Mouse (Mus musculus) neural tube, embryonic 12.5 days (tissue): ENCODE measurements around the gene Bmp10. TPM values are rescaled to one million over a fixed set of nuclear protein-coding genes. Genes with fewer than 3 reads are reported as not detected.
"Not testable (repeated sequence)": the region's sequence is repeated elsewhere in the genome, so short reads cannot be mapped to it uniquely, and the experiment has no call there.

Experiments used
- ATAC-seq: fragments of 200-750 bp; cut with Nextera tagmentation; 2 replicates; pipeline ENCODE4 v1.8.0; 2017; ENCODE audit warnings: low read depth, mild to moderate bottlenecking, moderate TSS enrichment, moderate library complexity; ENCODE audit not compliant: low FRiP score
- H3K27ac ChIP-seq: fragments of 300-500 bp; sonication (generic); 2 replicates; pipeline ENCODE4 v1.5.1; 2016
- H3K27me3 ChIP-seq: fragments of 300-500 bp; sonication (generic); replicated peaks from 2 replicates; pipeline ENCODE4 v1.6.1; 2016; ENCODE audit warnings: mild to moderate bottlenecking
- H3K36me3 ChIP-seq: fragments of 300-500 bp; sonication (generic); 2 replicates; pipeline ENCODE4 v1.6.1; 2016; ENCODE audit warnings: mild to moderate bottlenecking
- H3K4me1 ChIP-seq: fragments of 300-500 bp; sonication (generic); 2 replicates; pipeline ENCODE4 v1.6.1; 2016
- H3K4me2 ChIP-seq: fragments of 300-500 bp; sonication (generic); replicated peaks from 2 replicates; pipeline ENCODE4 v1.6.1; 2016; ENCODE audit warnings: mild to moderate bottlenecking
- H3K4me3 ChIP-seq: fragments of 300-500 bp; sonication (generic); 2 replicates; pipeline ENCODE4 v1.5.1; 2016
- H3K9ac ChIP-seq: fragments of 300-500 bp; sonication (generic); 2 replicates; pipeline ENCODE4 v1.6.1; 2016; ENCODE audit warnings: mild to moderate bottlenecking
- H3K9me3 ChIP-seq: fragments of 300-500 bp; sonication (generic); 2 replicates; pipeline ENCODE4 v1.6.1; 2016; ENCODE audit warnings: mild to moderate bottlenecking
- WGBS: fragments of 180-500 bp; shearing (Covaris S2); methylation state at CpG from one replicate; pipeline ENCODE4 v1.1.7; 2016; 5-methylcytosine and 5-hydroxymethylcytosine counted together
- polyA plus RNA-seq: library from polyadenylated mRNA; unstranded; fragments of >200 nt; fragmentation: Nextera tagmentation; extraction: Ambion mirVana; gene quantifications from 2 replicates; pipeline ENCODE4 v1.2.1, GENCODE M21; 2016

Gene Bmp10
- polyA plus RNA-seq, 1 experiment from 2014 or later: not detected

DNA sequence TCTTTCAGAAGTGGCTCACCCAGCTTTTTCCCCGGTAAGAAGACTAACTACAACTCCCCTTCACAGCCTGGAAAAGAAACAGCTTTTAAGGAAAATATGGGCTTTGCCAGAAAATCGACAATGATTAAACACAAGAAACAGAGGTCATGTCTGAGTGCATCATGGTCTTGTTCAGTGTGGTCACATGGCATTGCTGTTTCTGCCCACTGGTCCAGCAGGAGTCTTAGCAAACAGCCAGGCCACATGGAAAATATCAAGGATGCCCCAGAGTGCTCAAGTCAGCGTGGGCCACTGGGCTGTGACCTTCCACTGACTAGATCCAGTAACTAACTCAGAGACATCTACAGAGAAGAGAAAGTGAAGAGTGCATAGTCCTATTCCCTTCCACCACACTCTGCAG, 23.0 kb downstream of the Bmp10 start:
- H3K4me2 ChIP-seq: no peak overlapping the region
- H3K4me3 ChIP-seq: no peak overlapping the region
- no peaks in the 10 kb centered on the region for H3K4me1 ChIP-seq
- no peaks in the 10 kb centered on the region for H3K36me3 ChIP-seq
- no peaks in the 10 kb centered on the region for H3K27me3 ChIP-seq
- whole genome bisulfite sequencing: 79% methylated on average over 3 of the region's 3 CpGs
- no peaks in the 10 kb centered on the region for H3K9me3 ChIP-seq
- no peak for ATAC-seq
- no peak overlapping the region for H3K9ac ChIP-seq
- no peak overlapping the region for H3K27ac ChIP-seq

DNA sequence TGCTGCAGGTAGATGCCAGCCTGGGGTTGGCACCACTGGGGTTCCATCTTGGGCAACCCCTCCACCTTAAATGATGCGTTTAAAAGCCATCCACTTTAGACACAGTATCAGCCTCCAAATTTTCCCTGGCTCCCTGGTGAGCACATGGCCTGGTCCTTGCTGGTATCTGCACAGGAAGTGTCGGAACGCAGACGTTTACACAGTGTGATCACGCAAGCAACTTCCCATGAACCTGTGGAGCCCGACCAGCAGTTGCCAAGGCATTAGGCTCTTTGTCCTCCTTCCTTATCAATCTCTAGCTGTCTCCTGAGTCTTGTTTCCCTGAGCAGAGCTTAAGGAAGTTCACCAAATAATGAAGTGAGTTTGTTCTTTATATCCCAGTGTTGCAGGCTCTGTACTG, 26.7 kb downstream of the Bmp10 start:
- Histone ChIP-seq H3K36me3 (no peaks in the 10 kb centered on the region), H3K27me3 (no peaks in the 10 kb centered on the region), H3K9me3 (no peaks in the 10 kb centered on the region), H3K27ac (no peak overlapping the region), H3K4me2 (no peak overlapping the region), H3K4me3 (no peak overlapping the region), H3K4me1 (no peaks in the 10 kb centered on the region), H3K9ac (no peak overlapping the region)
- ATAC-seq: no peak
- WGBS: 80% methylated on average over 6 of the region's 6 CpGs

DNA sequence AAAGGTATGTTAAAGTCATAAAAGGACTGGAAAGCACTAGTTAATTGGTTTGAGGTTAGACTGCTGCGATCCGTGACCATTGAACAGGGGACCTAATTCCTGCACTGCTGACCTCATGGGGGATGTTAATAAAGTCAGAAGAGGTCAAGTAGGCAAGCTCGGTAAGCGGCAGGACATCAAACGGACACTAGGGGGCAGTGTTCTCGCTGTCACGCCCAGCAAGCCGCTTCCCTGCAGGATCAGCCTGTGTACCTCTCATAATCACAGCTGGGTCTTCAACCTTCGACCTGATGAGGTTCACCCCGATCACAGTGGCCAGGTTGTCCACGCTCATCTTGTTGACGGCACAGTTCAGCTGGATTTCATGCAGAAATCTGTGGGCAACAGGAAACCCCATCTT, 37.4 kb downstream of the Bmp10 start:
- Histone ChIP-seq H3K4me2 (peak overlapping the region; percentile 42), H3K9ac (no peak overlapping the region), H3K4me3 (no peak overlapping the region), H3K36me3 (no peaks in the 10 kb centered on the region), H3K4me1 (no peaks in the 10 kb centered on the region; the same call in 1 of the 2 replicates), H3K27me3 (no peaks in the 10 kb centered on the region), H3K27ac (no peak overlapping the region), H3K9me3 (no peaks in the 10 kb centered on the region)
- WGBS: 8% methylated on average over 12 of the region's 12 CpGs
- ATAC-seq: peak; percentile 17; the same call in 1 of the 2 replicates

DNA sequence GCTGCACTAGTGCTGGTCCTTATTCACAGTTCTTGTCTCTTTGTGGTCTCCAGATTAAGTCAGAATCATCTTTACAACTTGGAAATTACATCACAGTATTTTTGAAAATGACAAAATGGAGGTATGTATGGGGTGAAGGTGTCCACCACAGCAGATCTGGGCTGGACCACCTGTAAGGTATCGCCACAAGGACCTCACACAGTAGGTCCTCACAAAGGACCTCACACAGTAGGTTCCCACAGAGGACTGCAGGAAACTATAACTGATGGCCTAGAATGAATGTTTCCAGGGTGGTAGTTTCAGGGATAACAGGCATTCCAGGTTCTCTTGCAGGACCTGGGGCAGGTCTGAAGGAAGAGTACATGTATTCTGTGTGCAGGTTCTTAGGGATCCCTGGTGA, 38.6 kb downstream of the Bmp10 start:
- whole genome bisulfite sequencing: 94% methylated on average over 1 of the region's 1 CpGs
- H3K4me1 ChIP-seq: no peaks in the 10 kb centered on the region; the same call in 1 of the 2 replicates
- H3K4me3 ChIP-seq: no peak overlapping the region
- H3K9ac ChIP-seq: no peak overlapping the region
- H3K9me3 ChIP-seq: no peaks in the 10 kb centered on the region
- no peaks in the 10 kb centered on the region for H3K27me3 ChIP-seq
- H3K27ac ChIP-seq: no peak overlapping the region
- H3K4me2 ChIP-seq: no peak overlapping the region
- ATAC-seq: no peak
- H3K36me3 ChIP-seq: no peaks in the 10 kb centered on the region

DNA sequence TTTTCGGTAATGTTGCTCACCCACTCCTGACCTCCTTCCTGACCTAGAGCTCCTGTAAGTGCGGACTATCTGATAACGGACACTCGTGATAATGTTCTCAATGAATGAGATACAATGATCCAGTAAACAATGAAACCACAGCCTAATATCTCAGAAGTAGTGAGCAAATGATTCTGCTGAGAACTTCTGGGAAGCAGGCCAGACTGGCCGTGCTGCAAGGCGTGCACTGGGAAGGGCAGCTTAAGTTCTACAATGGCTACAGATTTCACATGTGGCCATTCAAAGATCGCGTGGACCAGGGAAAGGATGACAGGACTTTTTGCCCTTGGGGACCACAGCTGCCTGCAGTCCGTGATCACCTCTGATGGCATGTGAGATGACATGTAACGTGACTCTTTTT, 39.6 kb downstream of the Bmp10 start:
- no peak overlapping the region for H3K9ac ChIP-seq
- no peaks in the 10 kb centered on the region for H3K27me3 ChIP-seq
- no peak overlapping the region for H3K27ac ChIP-seq
- no peaks in the 10 kb centered on the region; the same call in 1 of the 2 replicates for H3K4me1 ChIP-seq
- no peak overlapping the region for H3K4me3 ChIP-seq
- WGBS: 94% methylated on average over 10 of the region's 10 CpGs
- H3K9me3 ChIP-seq: no peaks in the 10 kb centered on the region
- no peaks in the 10 kb centered on the region for H3K36me3 ChIP-seq
- ATAC-seq: no peak
- no peak overlapping the region for H3K4me2 ChIP-seq

DNA sequence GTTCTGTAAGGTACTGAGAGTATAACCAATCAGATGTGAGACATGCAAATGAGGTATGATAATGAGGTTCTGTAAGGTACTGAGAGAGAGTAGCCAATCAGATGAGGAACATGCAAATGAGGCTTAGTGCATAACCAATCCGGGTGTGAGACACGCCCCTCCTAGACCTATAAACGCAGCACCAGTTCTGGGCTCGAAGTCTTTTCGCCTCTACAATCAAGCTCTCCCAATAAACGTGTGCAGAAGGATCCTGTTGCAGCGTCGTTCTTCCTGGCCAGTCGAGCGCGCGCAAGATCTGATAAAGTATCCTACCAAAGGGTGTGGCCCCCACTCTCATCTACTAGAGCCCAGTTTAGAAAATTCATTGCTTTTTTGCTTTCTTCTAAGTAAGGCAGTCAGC, 41.3 kb downstream of the Bmp10 start:
- not testable (repeated sequence) for ATAC-seq, H3K4me3 ChIP-seq, H3K36me3 ChIP-seq, H3K9ac ChIP-seq, H3K9me3 ChIP-seq, H3K27me3 ChIP-seq, H3K27ac ChIP-seq, H3K4me2 ChIP-seq, H3K4me1 ChIP-seq
- 91% methylated on average over 12 of the region's 12 CpGs for WGBS

DNA sequence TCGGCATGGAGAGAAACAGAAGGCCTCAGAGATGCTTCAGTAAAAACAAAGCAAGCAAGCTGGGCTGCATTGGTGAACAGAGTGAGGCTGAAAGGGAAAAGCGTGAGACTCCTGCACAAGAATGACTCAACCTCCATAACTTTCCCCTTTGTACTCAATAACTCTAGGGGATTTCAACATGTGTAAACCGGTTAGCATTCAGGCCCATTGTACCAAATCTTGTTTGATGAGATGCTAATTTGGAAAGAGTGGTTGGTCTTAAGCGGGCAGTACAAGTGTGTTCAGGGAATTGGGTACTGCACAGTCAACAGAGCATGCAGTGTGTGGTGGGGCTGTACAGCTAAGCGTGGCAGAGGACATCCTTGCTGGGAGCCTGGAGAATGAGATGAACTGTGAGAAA, 46.4 kb downstream of the Bmp10 start:
- H3K9ac ChIP-seq: no peak overlapping the region
- no peak overlapping the region for H3K27ac ChIP-seq
- 90% methylated on average over 5 of the region's 5 CpGs for WGBS
- H3K36me3 ChIP-seq: no peaks in the 10 kb centered on the region
- H3K27me3 ChIP-seq: no peaks in the 10 kb centered on the region
- H3K9me3 ChIP-seq: no peaks in the 10 kb centered on the region
- ATAC-seq: no peak
- no peaks in the 10 kb centered on the region; the same call in 1 of the 2 replicates for H3K4me1 ChIP-seq
- H3K4me2 ChIP-seq: no peak overlapping the region
- no peak overlapping the region for H3K4me3 ChIP-seq

DNA sequence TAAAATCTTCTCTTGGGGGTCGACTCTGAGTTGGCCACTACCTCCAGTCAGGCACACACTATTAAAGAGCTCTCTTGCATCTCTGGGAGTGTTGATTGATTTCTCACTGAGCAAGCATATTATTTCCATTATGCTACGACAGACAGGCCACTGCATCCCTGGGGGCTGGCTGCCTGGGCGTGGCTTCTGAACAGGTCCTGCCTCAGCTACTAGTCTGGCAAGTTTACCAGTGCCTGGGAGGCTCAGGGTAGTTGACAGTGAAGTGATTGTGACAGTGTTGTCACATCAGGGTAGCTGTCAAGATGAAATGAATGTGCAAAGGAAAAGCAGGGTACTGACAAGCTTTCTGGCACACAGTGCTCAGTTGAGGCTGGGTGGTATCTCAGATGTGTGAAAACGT, 50.1 kb downstream of the Bmp10 start:
- Histone ChIP-seq H3K27ac (no peak overlapping the region), H3K9ac (no peak overlapping the region), H3K27me3 (no peaks in the 10 kb centered on the region), H3K36me3 (no peaks in the 10 kb centered on the region), H3K4me1 (peaks cover 11% of the 10 kb centered on the region), H3K4me3 (no peak overlapping the region), H3K9me3 (no peaks in the 10 kb centered on the region), H3K4me2 (no peak overlapping the region)
- 60% methylated on average over 4 of the region's 4 CpGs for WGBS
- ATAC-seq: no peak

DNA sequence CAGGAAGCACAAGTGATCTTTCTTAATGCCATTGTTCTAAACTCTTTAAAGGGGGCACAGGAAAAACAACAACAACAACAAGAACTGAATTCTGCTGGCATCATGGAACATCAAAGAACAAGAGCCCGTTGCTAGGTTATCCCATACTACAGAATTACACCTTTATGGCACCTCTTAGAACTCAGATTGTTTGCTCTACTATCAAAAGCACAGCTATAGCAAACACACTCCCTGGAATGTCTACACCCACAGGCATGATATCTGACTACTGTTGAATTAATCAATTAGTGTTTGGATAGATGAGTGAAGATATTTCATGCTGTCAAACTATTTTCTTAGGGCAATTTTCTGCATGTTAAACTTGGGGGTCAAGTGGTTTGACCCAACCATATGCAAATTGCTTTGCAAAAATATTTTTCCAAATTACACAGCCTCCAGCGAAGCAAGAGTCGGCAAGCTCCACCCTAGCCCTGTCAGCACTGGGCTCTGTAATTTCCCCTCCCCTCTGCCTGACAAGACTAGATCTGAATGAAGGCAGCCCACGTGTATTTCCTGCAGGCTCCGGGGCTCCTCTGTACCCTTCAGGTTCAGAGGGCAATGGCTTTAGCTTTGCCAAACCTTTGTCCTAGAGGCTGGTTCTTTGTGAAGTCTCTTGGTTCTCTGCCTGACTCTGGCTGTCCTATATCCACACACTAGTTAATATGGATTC, 50.7 kb downstream of the Bmp10 start:
- Histone ChIP-seq H3K27me3 (no peaks in the 10 kb centered on the region), H3K9me3 (no peaks in the 10 kb centered on the region), H3K4me1 (peaks cover 14% of the 10 kb centered on the region), H3K4me2 (no peak overlapping the region), H3K4me3 (no peak overlapping the region), H3K36me3 (no peaks in the 10 kb centered on the region), H3K27ac (no peak overlapping the region), H3K9ac (no peak overlapping the region)
- WGBS: 60% methylated on average over 5 of the region's 5 CpGs
- no peak for ATAC-seq

DNA sequence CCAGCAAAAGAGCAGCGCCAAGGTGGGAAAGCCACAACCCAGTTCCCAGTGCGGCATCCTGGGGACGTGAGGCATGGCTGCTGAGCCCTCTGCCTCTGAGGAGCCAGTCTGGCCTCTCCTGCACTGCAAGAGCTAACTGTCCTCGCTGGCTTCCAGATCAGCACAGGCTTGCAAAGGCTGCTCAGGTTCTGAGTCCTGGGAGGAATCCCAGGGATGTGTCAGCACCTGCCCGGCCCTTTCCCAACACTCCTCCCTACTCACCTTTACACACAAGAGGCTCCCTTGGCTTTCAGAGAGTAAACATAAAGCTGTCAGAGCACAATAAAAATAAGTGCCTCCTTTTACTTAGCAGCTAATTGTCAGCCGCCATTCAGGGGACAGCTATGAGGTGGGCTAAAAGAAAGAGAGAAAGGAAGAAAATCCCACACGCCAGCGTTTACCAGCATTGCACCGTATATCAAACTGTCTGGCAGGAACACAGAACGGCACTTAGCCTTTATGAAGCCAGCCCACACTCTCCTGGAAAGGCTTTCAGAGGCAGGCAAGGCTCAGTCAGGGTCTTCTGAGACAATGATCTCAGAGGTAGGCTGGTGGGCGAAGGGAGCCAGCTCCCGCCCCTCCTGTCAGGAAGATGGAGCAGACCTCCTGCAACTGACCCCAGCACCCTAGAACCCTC, 54.6 kb downstream of the Bmp10 start:
- no peak overlapping the region for H3K27ac ChIP-seq
- no peak overlapping the region for H3K4me3 ChIP-seq

DNA sequence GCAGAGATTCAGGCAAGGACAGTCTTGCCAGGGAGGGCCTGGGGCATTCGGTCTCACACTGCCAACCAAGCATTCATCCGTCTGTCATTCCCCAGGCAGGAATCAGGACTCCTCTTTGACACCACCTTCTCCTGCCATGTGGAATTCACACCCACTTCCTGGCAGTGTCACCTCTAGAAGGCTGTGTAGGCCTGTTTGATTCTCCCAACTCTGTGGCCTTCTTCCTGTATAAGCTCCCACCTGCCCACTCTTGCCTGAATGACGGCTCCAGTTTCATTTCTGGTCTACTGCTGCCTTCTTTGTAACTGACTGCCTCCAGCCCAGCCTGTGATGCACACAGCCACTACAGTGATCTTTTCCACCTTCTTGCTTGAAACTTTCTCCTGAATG, 55.1 kb downstream of the Bmp10 start:
- no peak overlapping the region for H3K27ac ChIP-seq
- H3K4me2 ChIP-seq: no peak overlapping the region; the same call in 1 of the 2 replicates
- H3K36me3 ChIP-seq: no peaks in the 10 kb centered on the region
- H3K9me3 ChIP-seq: no peaks in the 10 kb centered on the region
- H3K27me3 ChIP-seq: no peaks in the 10 kb centered on the region
- H3K4me3 ChIP-seq: no peak overlapping the region
- ATAC-seq: no peak
- peaks cover 14% of the 10 kb centered on the region for H3K4me1 ChIP-seq
- no peak overlapping the region for H3K9ac ChIP-seq
- WGBS: 45% methylated on average over 3 of the region's 3 CpGs

More for the DNA sequence above, 54.6 kb downstream of the Bmp10 start:
- Histone ChIP-seq H3K36me3 (no peaks in the 10 kb centered on the region), H3K27me3 (no peaks in the 10 kb centered on the region), H3K9me3 (no peaks in the 10 kb centered on the region), H3K4me2 (no peak overlapping the region; the same call in 1 of the 2 replicates), H3K4me1 (peaks cover 14% of the 10 kb centered on the region), H3K9ac (0 out of 2 replicates have a peak overlapping the region, but pooled peaks have one; percentile 21)
- peak; percentile 44; the same call in 1 of the 2 replicates for ATAC-seq
- 24% methylated on average over 12 of the region's 12 CpGs for WGBS

DNA sequence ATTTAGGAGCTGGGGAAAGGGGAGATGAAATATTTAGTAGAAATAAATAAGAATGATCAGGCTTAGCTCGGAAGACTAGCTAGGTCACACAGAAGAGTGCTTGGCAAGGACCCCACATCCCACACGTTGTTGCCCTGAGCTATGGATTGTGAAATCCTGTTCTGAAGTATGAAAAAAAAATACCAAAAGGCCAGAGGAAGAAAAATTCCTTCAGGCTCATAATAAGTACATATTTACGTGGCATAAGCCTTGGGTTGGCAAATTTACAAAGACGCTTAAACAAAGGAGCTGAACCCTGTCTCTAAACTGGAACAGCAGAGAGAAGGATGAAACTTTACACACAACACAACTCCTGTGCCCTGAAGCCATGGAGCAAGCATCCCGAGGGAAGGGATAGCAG, 56.0 kb downstream of the Bmp10 start:
- WGBS: 84% methylated on average over 5 of the region's 5 CpGs
- no peak overlapping the region for H3K4me3 ChIP-seq
- no peak overlapping the region for H3K27ac ChIP-seq
- no peak overlapping the region for H3K4me2 ChIP-seq
- no peak for ATAC-seq
- no peaks in the 10 kb centered on the region for H3K36me3 ChIP-seq
- no peak overlapping the region for H3K9ac ChIP-seq
- no peaks in the 10 kb centered on the region for H3K27me3 ChIP-seq
- peaks cover 14% of the 10 kb centered on the region for H3K4me1 ChIP-seq
- H3K9me3 ChIP-seq: no peaks in the 10 kb centered on the region
